Mouse (Mus musculus): ENCODE data around the gene Ednra. TPM values are rescaled to one million over a fixed set of nuclear protein-coding genes. Genes with fewer than 3 reads are reported as not detected.

Ednra gene
- polyA plus RNA-seq, 1 experiment from 2014 or later, result not detected

- WGBS (ENCODE audit: missing documents), result 67% methylated on average over 6 of the region's 6 CpGs
- no peaks in the 10 kb centered on the region for H3K36me3 ChIP-seq (ENCODE audit: inconsistent target)
- no peak overlapping the region for H3K27ac ChIP-seq
- H3K4me3 ChIP-seq (ENCODE audit: inconsistent target), result no peak overlapping the region
- no peaks in the 10 kb centered on the region for H3K79me2 ChIP-seq (ENCODE audit: inconsistent target)
Observed at GRCm38 (mm10) chr8:77741050-77741777, 16.9 kb upstream of the Ednra start.

DNA sequence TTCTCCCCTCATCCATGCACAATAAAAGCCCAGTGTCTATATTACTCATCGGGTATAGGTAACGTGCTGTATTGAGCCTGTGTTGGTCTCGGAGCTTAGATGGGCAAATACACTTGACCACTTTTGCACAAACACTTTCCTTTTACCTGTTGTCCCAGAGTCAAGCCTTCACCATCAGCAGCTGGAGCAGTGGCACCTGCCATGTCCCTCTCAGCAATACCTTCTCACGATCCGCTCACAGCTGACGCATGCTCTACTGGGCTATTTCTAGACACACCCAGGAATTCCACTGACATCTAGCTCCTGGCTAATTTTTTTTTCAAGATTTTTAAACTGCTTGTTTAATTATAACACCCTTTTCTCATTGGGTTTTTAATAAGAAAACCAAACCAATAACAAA lies 14.2 kb upstream of the Ednra start:
- no peaks in the 10 kb centered on the region for H3K79me2 ChIP-seq (ENCODE audit: inconsistent target)
- no peaks in the 10 kb centered on the region for H3K36me3 ChIP-seq (ENCODE audit: inconsistent target)
- WGBS (ENCODE audit: missing documents), result 87% methylated on average over 6 of the region's 6 CpGs
- no peak overlapping the region for H3K27ac ChIP-seq
- no peak overlapping the region for H3K4me3 ChIP-seq (ENCODE audit: inconsistent target)

DNA sequence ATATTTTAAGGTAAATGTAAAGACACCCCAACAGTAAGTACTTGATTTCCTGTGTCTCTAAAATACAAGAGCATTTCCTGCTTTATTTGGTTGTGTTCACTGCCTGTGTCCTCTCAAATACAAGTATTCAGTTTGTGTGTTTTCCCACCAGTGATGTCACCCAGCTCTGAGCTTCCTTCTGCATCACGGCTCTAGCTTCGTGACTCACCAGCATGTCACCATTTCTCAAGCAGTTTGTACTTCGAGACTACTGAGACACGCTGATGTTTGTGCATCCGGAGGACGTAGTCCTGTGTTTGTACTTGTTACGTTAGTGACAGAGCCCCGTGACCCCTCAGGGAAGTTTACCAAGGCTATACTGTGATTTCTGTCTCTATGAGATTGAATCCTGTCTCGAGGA lies 13.1 kb upstream of the Ednra start:
- Histone ChIP-seq H3K4me3 (ENCODE audit: inconsistent target) (no peak overlapping the region), H3K27ac (no peak overlapping the region), H3K79me2 (ENCODE audit: inconsistent target) (no peaks in the 10 kb centered on the region), H3K36me3 (ENCODE audit: inconsistent target) (no peaks in the 10 kb centered on the region)
- 77% methylated on average over 9 of the region's 9 CpGs for WGBS (ENCODE audit: missing documents)

GRCm38 (mm10) chr8:77733792-77734191 lies 9.5 kb upstream of the Ednra start:
- WGBS (ENCODE audit: missing documents), result 93% methylated on average over 2 of the region's 2 CpGs

DNA sequence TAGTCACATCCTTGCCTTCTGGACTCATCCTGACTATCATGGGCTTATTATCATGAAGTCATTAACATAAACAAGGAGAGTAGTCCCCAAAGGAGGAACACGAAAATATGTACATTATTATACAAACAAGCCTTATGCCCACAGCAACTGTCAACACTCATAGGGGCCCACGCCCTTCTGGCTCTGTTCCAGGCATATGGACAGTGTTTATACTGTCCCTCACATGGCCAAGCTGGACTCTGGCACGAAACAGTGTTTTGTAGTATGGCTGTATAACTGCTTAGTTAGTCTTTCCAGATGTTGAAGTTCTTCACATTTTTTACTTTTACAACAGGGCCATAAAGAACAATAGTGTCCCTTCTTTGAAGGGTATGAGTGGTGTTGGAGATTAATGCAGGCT lies 8.7 kb upstream of the Ednra start:
- Histone ChIP-seq H3K79me2 (ENCODE audit: inconsistent target) (no peaks in the 10 kb centered on the region), H3K4me3 (ENCODE audit: inconsistent target) (no peak overlapping the region), H3K36me3 (ENCODE audit: inconsistent target) (no peaks in the 10 kb centered on the region), H3K27ac (no peak overlapping the region)
- 59% methylated on average over 2 of the region's 3 CpGs for WGBS (ENCODE audit: missing documents)

More at GRCm38 (mm10) chr8:77733792-77734191, 9.5 kb upstream of the Ednra start:
- Histone ChIP-seq H3K4me3 (ENCODE audit: inconsistent target) (no peak overlapping the region), H3K79me2 (ENCODE audit: inconsistent target) (no peaks in the 10 kb centered on the region), H3K36me3 (ENCODE audit: inconsistent target) (no peaks in the 10 kb centered on the region), H3K27ac (no peak overlapping the region)

DNA sequence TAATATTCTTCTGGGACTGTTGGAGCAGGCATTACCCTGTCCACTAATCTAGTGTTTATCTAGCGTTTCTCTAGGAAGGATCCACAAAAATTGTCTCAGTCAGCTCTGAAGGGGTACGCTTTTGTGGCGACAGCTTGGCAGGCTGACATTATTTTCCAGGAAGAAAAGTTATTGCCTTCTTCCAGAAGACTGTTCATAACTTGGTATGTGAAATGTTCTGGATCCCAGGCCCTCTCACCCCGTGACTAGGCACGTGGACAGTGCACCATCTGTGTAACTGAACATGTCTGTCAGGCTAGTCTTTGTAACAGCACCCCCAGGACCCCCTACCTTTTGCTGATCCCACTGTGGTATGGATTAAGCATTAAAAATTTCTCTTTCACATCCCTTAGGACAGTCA lies 1.1 kb upstream of the Ednra start:
- no peaks in the 10 kb centered on the region for H3K79me2 ChIP-seq (ENCODE audit: inconsistent target)
- 85% methylated on average over 5 of the region's 5 CpGs for WGBS (ENCODE audit: missing documents)
- H3K27ac ChIP-seq, result no peak overlapping the region
- H3K4me3 ChIP-seq (ENCODE audit: inconsistent target), result no peak overlapping the region
- H3K36me3 ChIP-seq (ENCODE audit: inconsistent target), result no peaks in the 10 kb centered on the region

DNA sequence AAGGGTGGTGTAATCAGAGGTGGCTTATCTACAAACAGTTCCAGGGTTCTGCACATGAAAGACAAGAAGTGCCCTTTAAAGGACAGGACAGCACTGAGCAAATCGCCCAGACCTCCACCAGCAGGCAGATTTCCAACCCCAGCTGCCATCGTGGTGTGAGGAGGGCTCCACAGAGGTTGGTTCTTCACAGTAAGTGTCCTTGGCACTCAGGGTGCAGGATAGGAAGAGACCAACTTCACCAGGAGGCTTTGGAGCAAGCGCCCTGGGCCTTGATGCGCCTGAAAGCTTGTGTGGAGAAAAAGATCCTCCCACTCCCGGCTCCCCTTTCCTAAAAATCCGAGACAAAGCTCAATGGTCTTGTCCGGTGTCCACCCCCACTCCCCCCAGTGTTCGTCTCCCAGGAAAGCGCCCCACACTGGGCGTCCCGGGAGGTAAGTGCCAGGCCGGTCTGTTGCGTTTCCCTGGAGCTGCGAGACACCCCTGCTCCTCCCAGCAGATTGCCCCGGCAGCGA lies 674 bp downstream of the Ednra start:
- Histone ChIP-seq H3K27ac (no peak overlapping the region), H3K36me3 (ENCODE audit: inconsistent target) (no peaks in the 10 kb centered on the region), H3K4me3 (ENCODE audit: inconsistent target) (no peak overlapping the region), H3K79me2 (ENCODE audit: inconsistent target) (no peaks in the 10 kb centered on the region)
- 8% methylated on average over 16 of the region's 16 CpGs for WGBS (ENCODE audit: missing documents)

GRCm38 (mm10) chr8:77723018-77723417 lies 1.2 kb downstream of the Ednra start:
- Histone ChIP-seq H3K4me3 (ENCODE audit: inconsistent target) (no peak overlapping the region), H3K36me3 (ENCODE audit: inconsistent target) (no peaks in the 10 kb centered on the region), H3K27ac (no peak overlapping the region), H3K79me2 (ENCODE audit: inconsistent target) (no peaks in the 10 kb centered on the region)
- 97% methylated on average over 4 of the region's 4 CpGs for WGBS (ENCODE audit: missing documents)

DNA sequence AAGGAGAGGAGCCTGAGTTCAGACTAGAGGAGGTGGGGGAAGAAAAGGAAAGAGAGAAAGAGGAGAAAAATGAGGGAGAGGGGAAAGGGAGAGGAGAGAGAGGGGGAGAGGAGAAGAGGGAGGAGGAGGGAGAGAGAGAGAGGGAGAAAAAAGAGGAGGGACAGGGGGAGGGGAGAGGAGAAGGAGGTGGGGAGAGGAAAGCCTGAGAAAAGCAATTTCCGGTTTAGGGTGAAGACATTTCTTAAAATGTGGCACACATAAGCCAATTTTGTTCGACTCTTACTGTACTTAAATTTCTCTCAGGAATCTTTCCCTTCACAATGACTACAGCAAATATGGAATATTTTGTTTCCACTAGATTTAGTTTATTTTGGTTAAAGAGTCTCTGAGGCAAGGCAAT lies 5.3 kb downstream of the Ednra start:
- Histone ChIP-seq H3K4me3 (ENCODE audit: inconsistent target) (no peak overlapping the region), H3K36me3 (ENCODE audit: inconsistent target) (no peaks in the 10 kb centered on the region), H3K27ac (no peak overlapping the region), H3K79me2 (ENCODE audit: inconsistent target) (no peaks in the 10 kb centered on the region)
- 82% methylated on average over 2 of the region's 2 CpGs for WGBS (ENCODE audit: missing documents)

GRCm38 (mm10) chr8:77717036-77717435 lies 7.2 kb downstream of the Ednra start:
- Histone ChIP-seq H3K79me2 (ENCODE audit: inconsistent target) (no peaks in the 10 kb centered on the region), H3K4me3 (ENCODE audit: inconsistent target) (no peak overlapping the region), H3K36me3 (ENCODE audit: inconsistent target) (no peaks in the 10 kb centered on the region), H3K27ac (no peak overlapping the region)
- WGBS (ENCODE audit: missing documents), result 92% methylated on average over 2 of the region's 2 CpGs

GRCm38 (mm10) chr8:77714455-77714854 lies 9.8 kb downstream of the Ednra start:
- WGBS (ENCODE audit: missing documents), result 78% methylated on average over 7 of the region's 7 CpGs
- Histone ChIP-seq H3K4me3 (ENCODE audit: inconsistent target) (no peak overlapping the region), H3K36me3 (ENCODE audit: inconsistent target) (no peaks in the 10 kb centered on the region), H3K79me2 (ENCODE audit: inconsistent target) (no peaks in the 10 kb centered on the region), H3K27ac (no peak overlapping the region)

- WGBS (ENCODE audit: missing documents), result 68% methylated on average over 5 of the region's 5 CpGs
- no peak overlapping the region for H3K4me3 ChIP-seq (ENCODE audit: inconsistent target)
- H3K27ac ChIP-seq, result no peak overlapping the region
- no peaks in the 10 kb centered on the region for H3K36me3 ChIP-seq (ENCODE audit: inconsistent target)
- H3K79me2 ChIP-seq (ENCODE audit: inconsistent target), result no peaks in the 10 kb centered on the region
Observed at GRCm38 (mm10) chr8:77713688-77714087, 10.6 kb downstream of the Ednra start.

DNA sequence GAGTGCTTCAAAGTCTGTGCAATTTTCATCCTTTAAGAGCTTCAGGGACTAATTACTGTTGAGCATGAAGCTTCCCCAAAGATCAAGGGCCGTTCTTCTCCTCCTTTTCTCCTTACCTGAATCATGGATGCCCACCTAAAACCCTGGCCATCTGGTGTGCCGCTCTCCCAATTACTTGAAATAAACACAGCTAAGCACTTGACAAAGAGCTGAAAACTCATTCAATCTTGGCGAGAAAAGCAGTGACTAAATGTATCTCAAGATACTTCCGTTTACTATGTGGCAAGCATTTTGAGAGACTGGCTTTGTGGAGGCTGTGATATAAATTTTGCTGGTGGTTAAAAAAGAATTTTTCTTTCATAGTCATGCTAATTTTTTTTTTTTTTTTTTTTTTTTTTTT lies 19.5 kb downstream of the Ednra start:
- WGBS (ENCODE audit: missing documents), result 88% methylated on average over 4 of the region's 4 CpGs
- Histone ChIP-seq H3K27ac (no peak overlapping the region), H3K79me2 (ENCODE audit: inconsistent target) (no peaks in the 10 kb centered on the region), H3K4me3 (ENCODE audit: inconsistent target) (no peak overlapping the region), H3K36me3 (ENCODE audit: inconsistent target) (no peaks in the 10 kb centered on the region)

- 94% methylated on average over 10 of the region's 10 CpGs for WGBS (ENCODE audit: missing documents)
- no peak overlapping the region for H3K27ac ChIP-seq
- no peak overlapping the region for H3K4me3 ChIP-seq (ENCODE audit: inconsistent target)
- no peaks in the 10 kb centered on the region for H3K36me3 ChIP-seq (ENCODE audit: inconsistent target)
- no peaks in the 10 kb centered on the region for H3K79me2 ChIP-seq (ENCODE audit: inconsistent target)
Observed at GRCm38 (mm10) chr8:77698028-77698427, 26.2 kb downstream of the Ednra start.

DNA sequence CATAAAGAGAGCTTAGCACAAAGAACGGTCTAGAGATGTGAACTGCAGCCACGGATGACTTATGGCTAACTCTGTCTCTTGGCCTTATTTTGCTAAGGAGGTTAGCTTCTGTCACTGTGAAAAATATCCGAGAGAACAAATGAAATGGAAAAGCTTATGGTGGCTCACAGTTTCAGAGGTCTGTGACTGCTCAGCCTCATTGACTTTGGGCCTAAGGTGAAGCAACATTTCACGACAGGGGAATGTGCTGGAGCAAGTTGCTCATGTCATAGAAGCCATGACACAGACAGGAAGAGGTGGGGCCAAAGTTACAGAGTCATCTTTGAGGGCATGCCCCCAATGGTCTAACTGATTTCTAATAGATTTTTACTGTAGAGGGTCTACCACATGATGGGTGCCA lies 28.1 kb downstream of the Ednra start:
- H3K27ac ChIP-seq, result no peak overlapping the region
- H3K79me2 ChIP-seq (ENCODE audit: inconsistent target), result no peaks in the 10 kb centered on the region
- H3K36me3 ChIP-seq (ENCODE audit: inconsistent target), result no peaks in the 10 kb centered on the region
- no peak overlapping the region for H3K4me3 ChIP-seq (ENCODE audit: inconsistent target)
- 89% methylated on average over 4 of the region's 4 CpGs for WGBS (ENCODE audit: missing documents)
